In genomic region chr5:43783996-43784395, GRCm38 (mm10) we compare ENCODE assay signal across 21 mouse cellular contexts. TPM values are rescaled to one million over a fixed set of nuclear protein-coding genes. Genes with fewer than 3 reads are reported as not detected.
"Had no signal": no experiment of that assay in that cellular context is flagged by ENCODE, and none has a peak within 500 bp of the region (broad histone marks: within the 10 kb centered on the region; RNA-seq: fewer than 3 reads in every experiment).

No protein-coding gene starts in this region.

- H3K27me3 ChIP-seq: liver, embryonic 15.5 days; midbrain, embryonic 13.5 days; midbrain, embryonic 15.5 days; neural tube, embryonic 13.5 days; neural tube, embryonic 15.5 days; stomach, embryonic 15.5 days had no signal

- H3K9me3 ChIP-seq: liver, embryonic 15.5 days; midbrain, embryonic 10.5 days; midbrain, embryonic 13.5 days; midbrain, embryonic 15.5 days; neural tube, embryonic 13.5 days; neural tube, embryonic 15.5 days; stomach, embryonic 15.5 days had no signal

- H3K4me2 ChIP-seq: liver, embryonic 15.5 days; lung, embryonic 14.5 days; midbrain, embryonic 13.5 days; midbrain, embryonic 15.5 days; neural tube, embryonic 13.5 days; neural tube, embryonic 15.5 days; stomach, embryonic 15.5 days had no signal

- ATAC-seq: liver, postnatal 0 days; midbrain, embryonic 13.5 days; midbrain, embryonic 15.5 days had no signal

- H3K27ac ChIP-seq: liver, embryonic 15.5 days; midbrain, embryonic 10.5 days; midbrain, embryonic 13.5 days; midbrain, embryonic 15.5 days; neural tube, embryonic 13.5 days; neural tube, embryonic 15.5 days; stomach, embryonic 15.5 days; stomach, postnatal 0 days had no signal

- DNase-seq: liver, postnatal 0 days; lung, embryonic 14.5 days; lung, postnatal 10 days; lung, postnatal 4 days; retina, postnatal 1 day; right cerebral cortex, adult 18-20 months; right cerebral cortex, postnatal 25 days; right cerebral cortex, postnatal 4 days; thymus, adult 2 months; thymus, postnatal 25 days; thymus, postnatal 4 days had no signal

- H3K9ac ChIP-seq: liver, embryonic 15.5 days; liver, postnatal 0 days; lung, embryonic 14.5 days; midbrain, embryonic 13.5 days; midbrain, embryonic 15.5 days; neural tube, embryonic 13.5 days; neural tube, embryonic 15.5 days; stomach, embryonic 15.5 days had no signal

- H3K4me3 ChIP-seq: liver, embryonic 15.5 days; midbrain, embryonic 10.5 days; midbrain, embryonic 13.5 days; midbrain, embryonic 15.5 days; myocyte; neural tube, embryonic 13.5 days; neural tube, embryonic 15.5 days; stomach, embryonic 15.5 days had no signal

- H3K36me3 ChIP-seq: liver, embryonic 15.5 days; midbrain, embryonic 13.5 days; midbrain, embryonic 15.5 days; neural tube, embryonic 13.5 days; neural tube, embryonic 15.5 days; stomach, embryonic 15.5 days had no signal

RNA-seq across cellular contexts. Expression of gene Bst1, which starts 34.7 kb away (rescaled TPM):
- polyA plus RNA-seq: midbrain, embryonic 10.5 days; midbrain, embryonic 13.5 days; midbrain, embryonic 15.5 days; myocyte; neural tube, embryonic 11.5 days had no signal
